Mouse (Mus musculus): ENCODE measurements around the gene Vmn1r131.
"Not testable (repeated sequence)": the region's sequence is repeated elsewhere in the genome, so short reads cannot be mapped to it uniquely, and the experiment has no call there.

Gene Vmn1r131

GRCm38 (mm10) chr7:21545990-21546389 lies at the start of gene Vmn1r131:
Vmn1r131 (minus strand) TSS chr7:21546090.
- not testable (repeated sequence) for DNase-seq (ENCODE audit: low read depth, low spot score)

GRCm38 (mm10) chr7:21511480-21511879 lies 34.4 kb downstream of the Vmn1r131 start, which contains the start of gene Vmn1r130:
Vmn1r130 (plus strand) TSS chr7:21511780.
- DNase-seq (ENCODE audit: low read depth, low spot score), result not testable (repeated sequence)
